Mouse (Mus musculus) heart, postnatal 36 days (tissue): ENCODE results near the gene 1600015I10Rik. TPM values are rescaled to one million over a fixed set of nuclear protein-coding genes. Genes with fewer than 3 reads are reported as not detected.
"Not testable (repeated sequence)": the region's sequence is repeated elsewhere in the genome, so short reads cannot be mapped to it uniquely, and the experiment has no call there.

Experiments used
- DNase-seq, 2 experiments: peaks; one replicate each; pipeline ENCODE4 v3.0.0; 2021 to 2022
- intact Hi-C: fragments of 180-260 bp; cut with DNase I; formaldehyde crosslinking; loops from one replicate; pipeline ENCODE4 v1.15.1; 2025
- total RNA-seq, 2 experiments: library from RNA; stranded (reverse); gene quantifications; 2 replicates each; pipeline ENCODE4 v1.2.3; 2021

Gene 1600015I10Rik
- total RNA-seq, 2 experiments from 2014 or later = not detected

GRCm38 (mm10) chr6:48959151-48959550 is 29.5 kb downstream of the 1600015I10Rik start:
- intact Hi-C loops = loop anchor here (5.0 to 10.0 kb wide), 2 partner anchors 292 to 314 kb away; partner anchors contain the start of gene Gimap8
- not testable (repeated sequence) for DNase-seq

- DNase-seq, intact Hi-C loops: not testable (repeated sequence)
These were observed 37.0 kb downstream of the 1600015I10Rik start for GRCm38 (mm10) chr6:48966696-48967095.

- DNase-seq = no peak
- intact Hi-C loops = no loop called here
These were observed 38.2 kb downstream of the 1600015I10Rik start for GRCm38 (mm10) chr6:48967868-48968267.

GRCm38 (mm10) chr6:48974663-48975062 is 45.0 kb downstream of the 1600015I10Rik start, which contains the start of gene Doxl2:
Doxl2 (plus strand) TSS chr6:48974963.
- no peak for DNase-seq
- intact Hi-C loops = no loop called here

- intact Hi-C loops = no loop called here
- DNase-seq = no peak
These were observed 49.9 kb downstream of the 1600015I10Rik start for GRCm38 (mm10) chr6:48979616-48980015.

GRCm38 (mm10) chr6:48982305-48982704 is 52.6 kb downstream of the 1600015I10Rik start:
- DNase-seq = no peak
- intact Hi-C loops = no loop called here

Other genes starting within 250 kb of the 1600015I10Rik start
- gene Gimap4, start 245.3 kb upstream of the 1600015I10Rik start, total RNA-seq = 10 to 100 TPM; 23.6 to 30.4 TPM
- gene Gimap6, start 221.7 kb upstream of the 1600015I10Rik start, total RNA-seq = 10 to 100 TPM; 40.5 to 46.0 TPM
- gene Gm28053, start 211.3 kb upstream of the 1600015I10Rik start, total RNA-seq = 1 to 10 TPM; 3.1 to 4.7 TPM
- under 1 TPM in 1 of 2 experiments, not detected in 1; 0.22 TPM for gene Gimap7, start 211.3 kb upstream of the 1600015I10Rik start, total RNA-seq
- 10 to 100 TPM in 1 of 2 experiments, 1 to 10 TPM in 1; 8.1 to 11.8 TPM for gene Gimap1, start 190.8 kb upstream of the 1600015I10Rik start, total RNA-seq
- 1 to 10 TPM; 6.0 to 6.6 TPM for gene Gimap5, start 183.7 kb upstream of the 1600015I10Rik start, total RNA-seq
- under 1 TPM; 0.51 to 0.53 TPM for gene Gimap3, start 159.0 kb upstream of the 1600015I10Rik start, total RNA-seq
- gene Tmem176a, start 89.0 kb upstream of the 1600015I10Rik start, total RNA-seq = 10 to 100 TPM; 19.8 to 20.0 TPM
- gene Tmem176b, start 88.4 kb upstream of the 1600015I10Rik start, total RNA-seq = 10 to 100 TPM; 53.6 to 55.3 TPM
- gene Aoc1, start 57.0 kb upstream of the 1600015I10Rik start, total RNA-seq = not detected
- gene Doxl2, start 45.1 kb downstream of the 1600015I10Rik start, total RNA-seq = not detected
- not detected for gene Svs1, start 57.0 kb downstream of the 1600015I10Rik start, total RNA-seq
- gene Gpnmb, start 106.7 kb downstream of the 1600015I10Rik start, total RNA-seq = under 1 TPM; 0.43 to 0.89 TPM
- 10 to 100 TPM; 40.9 to 42.7 TPM for gene Malsu1, start 143.9 kb downstream of the 1600015I10Rik start, total RNA-seq